Mouse (Mus musculus) frontal cortex, adult 2 months (tissue): ENCODE results near the gene Cfap100. TPM values are rescaled to one million over a fixed set of nuclear protein-coding genes. Genes with fewer than 3 reads are reported as not detected.

Experiments used
- DNase-seq, 2 experiments: peaks; one replicate each; pipeline ENCODE4 v3.0.0; 2022; ENCODE audit warnings: low spot score in 1 of 2; ENCODE audit errors: extremely low spot score in 1 of 2
- polyA plus RNA-seq: library from polyadenylated mRNA; depleted of rRNA; stranded (reverse); fragments of >200 nt; gene quantifications from 2 replicates; pipeline ENCODE4 v1.2.3, GENCODE M21; 2012; rRNA removed

Cfap100 gene
- polyA plus RNA-seq = 6.3 TPM in 2 replicates

DNA sequence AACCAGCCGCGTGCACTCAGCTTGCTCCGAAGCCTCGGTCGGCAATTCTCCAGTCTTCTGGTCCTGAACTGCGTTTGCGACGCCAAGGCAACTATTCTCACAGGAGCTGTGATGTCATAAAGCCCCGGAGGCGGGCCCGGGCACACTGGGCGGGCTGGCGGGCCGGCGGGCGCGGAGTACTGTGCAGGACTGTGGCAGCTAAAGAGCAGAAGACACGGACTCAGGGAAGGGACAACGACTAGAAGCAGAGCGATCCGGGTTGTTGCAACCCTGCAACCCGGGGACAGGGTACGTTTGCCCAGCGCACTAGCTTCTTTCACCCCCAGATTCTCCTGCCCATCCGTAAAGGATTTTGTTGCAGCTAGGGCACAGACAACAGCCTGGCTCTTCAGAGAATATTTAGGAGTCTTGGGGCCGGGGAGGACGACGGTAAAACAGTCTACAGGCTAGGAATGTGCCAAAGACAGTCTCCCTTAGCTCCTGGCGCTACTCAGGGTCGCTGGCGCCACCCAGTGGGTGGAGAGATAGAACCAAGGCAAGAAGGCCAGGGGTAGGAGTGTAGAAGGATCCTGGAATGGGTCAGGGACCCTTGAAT, at the start of gene Cfap100:
Gene Cfap100, minus strand, starts transcription at position 418 of the 595 bp plus-strand sequence.
- DNase-seq = peak; percentile 34 to 82

DNA sequence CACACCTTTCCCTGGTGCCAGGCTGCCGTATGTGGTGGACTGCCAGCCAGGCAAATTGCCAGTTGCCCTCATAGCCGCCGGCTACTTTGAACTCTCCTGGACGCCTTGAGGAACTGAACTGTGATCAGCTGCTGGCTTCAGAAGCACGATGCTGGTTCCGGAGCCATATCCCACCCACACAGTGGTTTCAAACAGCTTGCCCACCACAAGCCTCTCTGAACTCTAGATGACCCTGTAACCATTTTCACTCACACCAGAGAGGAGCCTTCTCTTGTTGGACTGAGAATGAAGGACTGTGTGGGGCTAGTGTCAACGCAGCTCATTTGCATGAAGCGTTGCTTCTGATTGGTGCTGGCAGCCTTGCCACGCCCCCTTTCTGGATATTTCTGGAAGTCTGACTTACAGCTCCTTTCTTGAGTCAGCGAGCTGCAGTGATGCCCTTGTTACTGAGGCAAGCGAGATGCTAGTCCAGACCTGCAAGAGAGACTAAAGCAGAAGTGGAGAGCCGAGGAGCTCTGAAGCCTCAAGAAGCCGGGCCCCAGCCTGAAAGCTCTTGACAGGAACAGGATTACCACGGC, 48.4 kb upstream of the Cfap100 start:
- DNase-seq = peak in 1 of 2 experiments; percentile 71

DNA sequence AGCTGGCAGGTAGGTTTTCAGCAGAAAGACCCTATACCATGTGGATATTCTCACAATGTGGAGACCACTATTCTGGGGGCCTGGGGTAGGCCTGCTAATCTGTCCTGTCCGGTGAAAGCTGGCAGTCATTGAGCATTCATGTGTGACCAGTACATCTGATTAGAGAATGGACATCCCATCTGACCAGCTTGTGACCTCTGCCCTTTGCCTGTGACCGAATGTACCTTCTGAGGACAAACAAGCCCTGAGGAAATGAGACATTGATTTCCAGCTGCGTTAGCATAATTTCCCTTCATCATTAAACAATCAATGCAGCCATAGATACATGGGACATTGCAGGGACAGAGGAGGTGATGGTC, 47.2 kb upstream of the Cfap100 start:
- no peak for DNase-seq

DNA sequence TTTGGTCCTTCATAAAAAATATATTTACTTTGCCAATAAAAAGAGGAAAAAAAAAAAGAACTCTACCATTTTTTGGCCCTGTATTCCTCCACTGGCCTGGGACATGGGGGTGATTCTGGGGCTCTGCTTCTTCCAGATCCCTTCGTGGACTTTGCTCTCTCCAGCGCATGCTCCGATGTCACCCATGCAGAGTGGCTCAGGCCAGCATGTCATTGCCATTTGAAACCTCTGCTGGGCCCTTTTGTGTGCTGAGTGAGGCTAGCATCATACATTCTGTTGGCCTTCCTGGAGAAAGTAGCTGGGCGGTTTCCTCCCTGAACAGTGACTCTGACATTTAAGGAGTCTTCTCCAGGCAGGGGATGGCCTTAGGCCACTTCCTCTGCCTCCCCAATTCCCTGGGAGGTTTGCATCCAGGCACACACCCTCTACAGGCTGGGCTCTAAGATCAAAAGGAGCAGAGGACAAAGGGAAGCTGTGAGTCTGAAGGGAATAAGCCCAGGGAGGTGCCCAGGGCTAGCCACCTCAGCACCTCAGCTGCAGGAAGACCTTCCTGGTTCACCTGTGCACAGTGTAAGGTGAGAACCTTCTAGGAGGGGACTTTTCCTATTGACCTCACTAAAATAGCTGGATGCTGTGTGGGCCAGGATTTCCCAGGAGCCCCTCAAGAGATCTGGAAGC, 46.7 kb upstream of the Cfap100 start:
- no peak for DNase-seq

DNA sequence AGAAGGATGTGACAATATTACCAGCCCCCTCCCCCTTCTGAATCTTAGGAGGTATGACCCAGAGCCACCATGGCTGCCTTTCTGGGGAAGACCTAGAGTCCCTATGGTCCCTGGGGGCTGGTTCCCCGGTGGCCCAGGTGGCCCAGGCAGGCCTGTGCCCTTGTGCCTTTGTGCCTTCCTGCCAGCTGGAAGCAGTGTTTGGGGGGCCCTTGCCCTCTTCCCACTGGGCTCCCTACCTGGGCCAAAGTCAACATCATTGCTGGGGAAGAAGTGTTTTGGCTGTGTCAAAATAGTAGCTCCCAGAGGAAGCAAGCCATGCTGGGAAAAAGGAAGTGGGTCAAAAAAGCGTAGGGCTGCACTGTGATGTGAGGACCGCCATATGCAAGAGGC, 45.8 kb upstream of the Cfap100 start:
- DNase-seq = no peak

DNA sequence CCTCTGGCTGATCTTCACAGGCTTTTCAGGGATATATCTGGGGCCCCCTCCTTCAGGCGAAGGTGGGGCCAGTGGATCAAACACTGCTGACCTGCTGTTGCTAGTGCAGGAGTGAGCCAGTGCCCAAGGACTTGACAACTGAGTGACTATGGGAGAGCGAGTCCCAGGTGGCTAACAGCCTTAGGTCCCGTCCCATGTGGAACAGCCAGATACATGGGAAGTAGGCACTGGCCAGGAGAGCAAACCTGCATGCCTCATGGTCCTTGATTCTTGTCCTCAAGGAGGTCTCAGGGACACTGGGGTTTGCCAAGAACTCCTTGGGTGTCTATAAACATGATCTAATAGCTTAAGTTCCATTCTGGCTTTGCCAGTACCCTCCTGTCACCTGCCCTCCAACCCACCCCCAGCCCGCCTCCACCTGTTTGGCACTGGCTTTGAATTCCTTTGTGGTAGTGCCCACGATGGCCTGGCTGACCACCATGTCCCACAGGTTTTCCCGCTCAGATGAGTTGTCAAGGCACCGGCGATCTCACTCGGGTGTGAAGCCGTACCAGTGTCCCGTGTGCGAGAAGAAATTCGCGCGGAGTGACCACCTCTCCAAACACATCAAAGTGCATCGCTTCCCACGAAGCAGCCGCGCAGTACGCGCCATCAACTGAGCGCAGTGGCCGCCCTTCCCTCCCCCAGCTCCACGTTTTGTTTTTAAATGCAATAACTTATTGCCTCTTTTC, 45.2 kb upstream of the Cfap100 start:
- DNase-seq = no peak

DNA sequence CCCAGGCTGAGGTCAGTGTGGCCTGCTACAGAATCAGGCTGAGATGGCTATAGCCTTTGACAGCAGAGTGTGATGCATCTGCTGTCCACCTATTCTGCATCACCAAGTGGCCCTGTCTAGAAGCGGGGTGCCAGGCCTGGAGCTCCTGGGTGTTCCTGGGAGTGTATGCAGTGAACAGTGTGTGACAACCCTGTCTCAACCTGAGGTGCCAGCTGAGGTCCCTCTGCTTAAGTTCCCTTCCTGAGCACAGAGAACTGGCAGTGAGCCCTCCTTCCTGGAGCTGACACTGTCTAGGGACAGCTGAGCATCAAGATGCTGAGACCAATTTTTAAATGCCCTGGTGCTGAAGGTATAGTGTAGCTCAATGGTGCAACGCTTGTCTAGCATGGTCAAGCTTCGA, 44.1 kb upstream of the Cfap100 start:
- no peak for DNase-seq

DNA sequence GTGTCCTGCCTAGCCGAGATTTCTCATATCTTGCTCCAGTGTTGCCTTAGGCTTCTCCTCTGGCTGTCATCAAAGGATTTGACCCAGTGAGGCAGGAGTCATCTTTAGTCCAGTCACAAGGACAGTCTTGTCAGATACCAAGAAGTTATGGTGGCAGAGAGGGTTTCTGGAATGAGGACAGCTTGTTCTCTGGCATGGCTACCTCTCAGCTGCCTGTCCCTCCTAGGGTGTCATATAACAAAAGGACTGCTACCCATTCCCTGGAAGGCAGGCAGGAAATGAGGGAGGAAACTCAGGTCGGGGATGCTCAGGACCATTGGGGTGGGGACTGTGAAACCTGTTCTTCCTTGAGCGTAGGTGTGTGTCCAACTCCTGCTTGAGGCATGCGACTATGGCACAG, 43.5 kb upstream of the Cfap100 start:
- no peak for DNase-seq

DNA sequence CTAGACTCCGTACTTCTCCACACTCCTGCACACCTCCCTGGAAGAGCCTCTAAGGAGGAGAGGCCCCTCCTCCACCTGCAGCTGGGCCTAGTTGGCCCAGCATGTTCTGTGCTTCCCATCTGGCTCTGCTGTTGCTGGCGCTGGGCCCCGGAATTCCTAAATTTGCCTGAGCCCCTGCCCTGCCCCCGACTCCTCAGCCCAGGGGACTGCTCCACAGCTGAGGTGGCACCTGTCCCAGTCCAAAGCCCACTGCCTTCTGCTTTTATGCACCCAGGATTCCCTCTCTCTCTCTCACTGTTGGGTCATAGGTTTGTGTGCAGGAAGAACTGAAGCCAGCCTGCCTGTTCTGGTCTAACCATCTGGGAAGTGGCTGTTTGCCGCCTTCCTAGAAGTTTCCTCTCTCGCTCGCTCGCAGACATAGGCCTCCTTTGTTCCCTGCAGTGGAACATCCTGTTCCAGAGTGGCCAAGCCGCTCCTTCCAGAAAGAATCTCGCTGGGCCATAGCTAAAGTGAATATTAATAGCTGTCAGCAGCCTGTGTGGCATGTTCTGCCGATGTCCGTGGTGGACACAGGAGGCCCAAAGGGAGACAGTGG, 42.4 kb upstream of the Cfap100 start:
- DNase-seq = peak in 1 of 2 experiments; percentile 40

DNA sequence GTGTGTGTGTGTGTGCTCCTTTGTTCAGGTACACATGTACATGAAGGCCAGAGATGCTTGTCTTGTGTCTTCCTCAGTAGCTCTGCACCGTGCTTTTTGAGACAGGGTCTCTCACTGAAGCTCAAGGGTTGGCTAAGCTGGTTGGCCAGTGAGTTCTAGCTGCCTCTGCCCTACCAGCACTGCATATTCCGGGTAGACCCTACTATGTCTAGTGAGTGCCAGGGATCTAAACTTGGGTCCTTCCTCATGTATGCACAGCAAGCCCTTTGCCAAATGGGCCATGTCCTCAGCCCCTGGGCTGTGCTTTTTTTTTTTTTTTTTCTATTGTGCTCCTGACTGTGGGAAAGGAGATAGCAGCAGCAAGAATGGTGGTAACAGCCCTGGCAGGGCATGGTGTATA, 41.7 kb upstream of the Cfap100 start:
- no peak for DNase-seq

DNA sequence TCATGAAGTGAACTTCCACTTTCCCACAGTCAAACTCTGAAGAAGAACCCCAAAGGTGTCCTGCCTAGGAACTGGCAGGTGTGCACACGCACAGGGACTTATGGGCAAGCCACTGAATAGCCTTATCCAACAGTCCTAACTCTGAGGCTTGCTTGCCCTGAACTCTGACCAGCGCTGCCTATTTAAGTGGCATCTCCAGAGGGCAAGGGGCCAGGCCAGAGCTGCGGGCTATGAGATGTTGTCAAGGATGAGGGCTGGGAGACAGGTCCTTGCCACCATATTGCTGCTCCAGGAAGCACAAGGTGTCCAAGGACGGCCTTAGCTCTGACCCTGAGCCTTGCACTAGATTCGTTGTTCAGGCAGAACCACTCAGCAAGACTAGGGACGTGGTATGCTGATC, 40.4 kb upstream of the Cfap100 start:
- DNase-seq = no peak

DNA sequence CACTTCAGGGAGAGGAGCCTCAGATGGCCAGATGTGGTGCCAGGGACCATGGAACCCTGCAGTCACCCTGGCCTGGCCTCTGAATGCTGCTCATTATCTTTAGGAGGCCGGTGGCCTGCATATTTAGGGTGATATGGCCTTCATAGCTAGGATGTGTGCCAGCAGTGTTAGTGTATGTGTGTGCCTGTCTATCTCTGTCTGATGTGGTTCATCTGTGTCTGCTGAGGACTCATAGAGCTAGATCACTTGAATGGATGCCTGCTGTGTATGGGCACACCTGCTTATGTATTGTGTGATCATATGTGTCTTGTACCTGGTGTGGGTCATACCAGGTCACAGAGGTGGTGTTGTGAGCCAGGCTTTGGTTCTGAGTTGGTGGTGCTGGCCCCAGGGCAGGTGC, 39.6 kb upstream of the Cfap100 start:
- no peak for DNase-seq

DNA sequence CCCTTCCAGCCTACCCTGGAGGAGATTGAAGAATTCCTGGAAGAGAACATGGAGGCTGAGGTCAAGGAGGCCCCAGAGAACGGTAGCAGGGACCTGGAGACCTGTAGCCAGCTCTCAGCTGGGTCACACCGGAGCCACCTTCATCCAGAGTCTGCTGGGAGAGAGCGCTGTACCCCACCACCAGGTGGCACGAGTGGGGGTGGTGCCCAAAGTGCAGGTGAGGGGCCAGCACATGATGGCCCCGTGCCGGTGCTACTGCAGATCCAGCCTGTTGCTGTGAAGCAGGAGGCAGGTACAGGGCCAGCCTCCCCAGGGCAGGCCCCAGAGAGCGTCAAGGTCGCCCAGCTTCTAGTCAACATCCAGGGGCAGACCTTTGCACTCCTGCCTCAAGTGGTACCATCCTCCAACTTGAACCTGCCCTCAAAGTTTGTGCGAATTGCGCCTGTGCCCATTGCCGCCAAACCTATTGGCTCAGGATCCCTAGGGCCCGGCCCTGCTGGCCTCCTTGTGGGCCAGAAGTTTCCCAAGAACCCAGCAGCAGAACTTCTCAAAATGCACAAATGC, 38.3 kb upstream of the Cfap100 start:
- DNase-seq = no peak

DNA sequence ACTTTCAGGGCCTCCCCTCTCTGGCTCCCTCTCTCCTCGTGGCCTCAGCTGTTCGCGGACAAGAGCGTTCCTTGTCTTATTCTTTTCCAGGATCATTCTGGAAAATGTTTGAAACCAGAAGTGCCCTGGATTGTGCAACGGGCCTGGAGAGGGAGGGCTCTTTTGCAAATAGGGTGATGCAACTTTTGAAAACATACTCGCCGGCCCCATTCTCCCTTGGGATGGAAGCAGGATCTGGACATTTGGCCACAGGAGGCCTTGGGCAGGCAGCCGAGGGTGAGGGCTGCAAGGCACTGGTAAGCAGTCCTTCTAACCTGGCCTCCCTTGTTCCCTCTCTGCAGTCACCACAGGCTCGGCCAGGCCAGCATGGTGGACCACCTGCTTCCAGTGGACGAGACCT, 37.5 kb upstream of the Cfap100 start:
- DNase-seq = no peak

DNA sequence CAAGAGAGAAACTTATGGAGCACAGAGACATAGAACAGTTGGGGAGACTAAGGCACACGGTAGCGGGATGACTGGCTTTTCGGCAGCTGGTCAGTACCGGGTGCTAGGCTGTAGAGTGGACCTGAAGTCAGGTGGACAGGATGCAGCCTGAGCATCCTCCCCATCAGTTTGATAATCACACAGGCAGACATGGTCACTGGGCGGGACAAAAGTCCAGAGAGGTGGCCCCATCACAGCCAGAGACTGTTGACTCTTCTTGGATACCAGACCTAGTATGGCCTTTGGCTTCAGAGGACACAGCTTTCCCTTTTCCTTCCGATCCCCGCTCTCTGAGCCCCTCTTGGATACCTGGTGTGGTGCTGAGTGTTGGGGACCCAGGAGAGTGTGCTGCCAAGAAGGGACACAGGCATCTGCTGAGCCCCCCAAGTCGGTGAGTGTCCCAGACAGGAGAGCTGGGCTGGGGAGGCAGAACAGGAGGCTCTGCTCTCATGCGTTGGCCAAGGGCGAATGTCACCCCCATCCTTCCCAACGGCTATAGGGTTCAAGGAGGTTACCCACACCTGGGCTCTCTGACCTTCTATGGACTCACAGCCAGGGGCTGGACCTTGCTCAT, 36.5 kb upstream of the Cfap100 start:
- DNase-seq = no peak

DNA sequence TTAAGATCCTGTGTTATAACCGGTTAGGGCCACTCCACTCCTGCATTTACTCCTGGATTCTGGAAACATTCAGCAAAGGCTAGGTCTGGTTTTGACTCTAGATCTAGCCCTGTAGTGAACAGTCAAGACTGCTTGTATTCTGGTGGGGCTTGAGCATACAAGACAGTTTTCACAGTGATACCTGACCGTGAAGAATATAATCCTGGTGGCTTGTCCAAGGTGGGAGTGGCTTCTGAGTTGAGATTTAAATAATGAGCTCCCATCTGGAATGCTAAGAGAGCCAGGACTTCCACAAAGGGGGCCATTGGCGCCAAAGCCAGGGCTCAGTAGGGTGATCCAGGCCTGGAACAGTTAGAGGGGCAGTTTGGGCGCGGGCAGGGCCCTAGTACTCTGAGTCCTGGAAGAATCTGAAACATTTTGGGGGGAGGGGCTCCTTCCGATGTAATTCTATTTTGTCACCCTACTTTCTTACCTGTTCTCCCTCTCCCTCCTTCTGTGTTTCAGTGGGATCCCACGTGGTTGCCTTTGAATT, 35.4 kb upstream of the Cfap100 start:
- no peak for DNase-seq

DNA sequence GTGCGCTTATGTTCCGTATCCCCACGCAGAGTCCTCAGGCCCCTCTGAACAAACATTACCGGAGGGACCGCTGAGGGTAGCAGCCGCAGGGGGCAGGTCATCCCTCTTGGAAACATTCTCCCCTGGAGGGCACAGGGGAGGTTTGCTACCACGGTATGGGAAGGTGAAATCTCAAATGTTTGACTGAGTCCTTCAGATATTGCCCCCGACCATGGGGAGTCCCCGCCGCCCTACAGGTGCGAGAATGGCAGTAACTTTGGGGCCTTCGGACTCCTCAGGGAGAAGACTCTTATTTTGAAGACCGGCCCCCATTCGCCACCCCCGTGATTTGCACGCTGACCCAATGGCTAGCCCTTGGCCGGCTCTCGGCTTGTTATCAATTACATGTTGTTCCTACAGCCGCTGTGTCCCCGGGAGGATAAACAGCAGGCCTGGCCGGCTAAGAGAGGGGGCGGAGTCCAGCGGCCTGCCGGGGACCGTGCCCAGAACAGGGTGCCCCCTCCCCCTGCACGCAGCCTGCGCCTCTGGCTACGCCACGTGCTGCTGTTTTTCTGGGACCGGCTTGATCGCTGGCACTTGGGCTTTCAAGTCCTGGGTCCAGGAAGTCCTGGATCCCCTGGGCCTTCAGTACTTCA, 34.7 kb upstream of the Cfap100 start:
- DNase-seq = peak; percentile 82 to 87

DNA sequence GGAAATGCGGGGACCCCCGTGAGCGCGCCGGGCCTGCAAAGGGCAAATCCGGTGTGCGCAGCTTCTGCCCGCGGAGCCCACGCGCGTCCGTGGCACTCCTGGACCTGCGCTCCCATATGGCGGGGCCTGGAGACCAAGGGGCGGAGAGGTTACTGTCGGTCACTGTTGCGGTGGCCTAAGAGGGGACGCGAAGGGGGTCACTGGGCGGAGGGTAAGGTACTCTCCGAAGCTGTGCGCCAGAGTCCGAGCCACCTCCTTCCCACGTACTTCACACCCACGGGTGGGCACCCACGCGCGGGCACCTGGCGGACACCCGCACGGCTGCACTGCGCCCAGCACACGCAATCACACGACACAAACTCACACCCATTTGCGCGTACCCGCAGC, 34.2 kb upstream of the Cfap100 start:
- peak in 1 of 2 experiments; percentile 46 for DNase-seq

DNA sequence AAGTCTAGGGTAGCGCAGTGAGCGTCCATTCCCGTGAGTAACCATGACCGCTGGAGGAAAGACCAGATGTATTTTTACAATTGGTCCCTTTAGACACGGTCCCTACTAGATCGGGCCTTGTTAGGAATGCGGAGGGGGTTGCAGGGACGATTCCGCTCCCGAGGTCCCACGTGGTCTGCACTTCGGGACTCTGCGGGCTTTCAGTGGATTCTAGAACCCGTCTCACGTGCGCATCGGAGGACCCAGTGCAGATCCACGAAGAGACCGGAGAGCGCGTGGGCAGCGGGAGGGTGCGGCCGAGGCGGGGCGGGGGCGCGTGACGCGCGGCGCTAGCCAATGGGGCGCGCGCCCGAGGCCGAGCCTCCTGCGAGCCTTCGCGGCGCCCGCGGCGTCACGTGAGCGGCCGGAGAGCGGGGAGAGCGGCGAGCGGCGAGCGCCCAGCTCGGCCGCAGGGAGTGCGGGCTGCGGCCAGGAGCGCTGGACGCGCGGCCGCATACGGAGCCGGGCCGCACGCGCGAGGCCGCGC, 33.6 kb upstream of the Cfap100 start, which contains the start of gene Klf15:
Gene Klf15, plus strand, starts transcription at position 396 of the 526 bp plus-strand sequence.
- DNase-seq = peak; percentile 55 to 84
